Mouse (Mus musculus) erythroid progenitor cell, adult 5-6 weeks (primary cell): ENCODE measurements around the gene Sapcd2. TPM values are rescaled to one million over a fixed set of nuclear protein-coding genes. Genes with fewer than 3 reads are reported as not detected.

ENCODE experiments used
- ATAC-seq: replicated peaks from 2 replicates; pipeline ENCODE4 v1.8.0; 2016; ENCODE audit warnings: moderate number of reproducible peaks, mild to moderate bottlenecking, moderate TSS enrichment, inconsistent platforms; ENCODE audit not compliant: poor library complexity, low FRiP score, severe bottlenecking
- total RNA-seq, 2 experiments: library from RNA; stranded (forward) in 1 of 2; stranded (reverse) in 1 of 2; fragments of 150-400 nt in 1 of 2; fragments of 186-747, 209-891 nt in 1 of 2; gene quantifications; 2 replicates each; pipeline versions ENCODE4 v1.2.3 to v1.2.4; 2015 to 2017; ENCODE audit warnings: low replicate concordance in 2 of 2

The Sapcd2 gene
- total RNA-seq, 2 experiments from 2014 or later, result 5.9 to 9.6 TPM

DNA sequence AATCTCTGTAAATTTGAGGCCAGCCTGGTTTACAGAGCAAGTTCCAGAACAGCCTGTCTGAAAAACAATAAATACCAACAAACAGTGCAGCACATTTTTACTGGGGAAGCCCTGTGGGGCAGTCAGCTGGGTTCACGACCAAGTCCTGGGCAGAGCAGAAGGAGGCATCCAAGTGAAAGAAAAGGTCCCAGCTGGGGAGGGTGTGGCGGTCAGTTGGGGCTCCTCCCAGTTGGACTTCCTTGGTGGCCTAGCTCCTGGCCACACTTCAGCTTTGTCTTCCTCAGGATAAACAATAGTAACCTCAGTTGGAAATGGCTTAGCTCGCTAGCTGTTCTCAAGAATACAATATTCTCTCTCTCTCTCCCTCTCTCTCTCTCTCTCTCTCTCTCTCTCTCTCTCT is 45.3 kb downstream of the Sapcd2 start:
- ATAC-seq, result no peak

DNA sequence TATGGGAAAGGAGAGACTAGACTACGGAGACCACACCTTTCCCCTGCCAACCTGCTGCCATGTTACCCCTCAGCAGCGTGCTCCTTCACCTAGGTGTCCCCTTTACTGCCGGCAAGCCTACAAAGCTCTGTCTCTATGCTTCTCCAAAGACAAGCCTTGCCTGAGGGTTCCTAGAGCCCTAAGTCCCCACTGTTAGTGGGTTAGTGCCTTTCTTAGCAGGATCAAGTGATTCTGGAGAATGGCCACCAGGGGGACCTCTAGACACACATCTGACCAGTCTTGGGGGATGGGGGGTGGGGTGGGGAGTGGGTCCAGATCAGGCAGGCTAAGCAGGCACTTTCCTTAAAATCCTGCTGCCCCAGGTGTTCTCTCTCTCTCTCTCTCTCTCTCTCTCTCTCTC is 49.8 kb downstream of the Sapcd2 start:
- no peak for ATAC-seq

DNA sequence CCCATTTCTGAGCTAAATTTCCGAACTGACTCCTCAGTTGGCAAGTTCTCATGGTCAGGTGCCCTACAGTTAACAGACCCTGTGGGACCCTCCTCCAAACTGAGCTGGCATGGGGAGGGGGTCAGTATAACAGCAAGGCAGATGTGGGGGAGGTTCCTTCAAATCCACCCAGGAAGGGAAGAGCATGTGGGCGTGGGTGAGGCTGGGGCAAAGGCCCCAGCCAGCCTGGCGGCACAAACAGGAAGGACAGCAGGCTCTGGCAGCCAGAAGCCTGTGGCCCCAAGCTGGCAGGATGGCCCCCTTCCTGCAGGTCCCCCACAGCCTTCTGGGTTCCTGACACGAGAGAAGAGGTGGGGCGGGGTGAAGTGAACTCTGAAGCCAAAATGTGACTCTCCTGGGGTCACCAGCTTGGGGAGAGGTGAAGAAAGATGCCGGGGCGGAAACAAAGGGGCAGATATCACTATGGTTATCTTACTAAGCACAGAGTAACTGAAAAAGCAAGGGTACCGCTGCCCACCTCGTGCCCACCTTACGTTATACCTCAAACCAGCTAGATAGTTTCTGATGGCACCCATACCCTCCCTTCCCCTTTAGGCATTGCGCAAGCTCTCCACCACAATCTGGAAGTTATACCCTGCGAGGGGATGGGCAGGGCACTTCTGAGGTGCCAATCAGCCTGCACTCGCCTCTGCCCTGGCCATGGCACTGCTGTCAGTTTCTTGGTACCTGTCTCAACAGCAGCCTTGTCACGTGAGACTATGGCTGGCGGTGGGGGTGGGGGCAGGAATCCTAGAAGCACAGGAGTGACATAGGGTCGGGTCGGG is 50.7 kb downstream of the Sapcd2 start, which contains the start of gene Fut7:
TSS of gene Fut7 (plus strand) at position 681 of the 824 bp plus-strand sequence.
- no peak for ATAC-seq

DNA sequence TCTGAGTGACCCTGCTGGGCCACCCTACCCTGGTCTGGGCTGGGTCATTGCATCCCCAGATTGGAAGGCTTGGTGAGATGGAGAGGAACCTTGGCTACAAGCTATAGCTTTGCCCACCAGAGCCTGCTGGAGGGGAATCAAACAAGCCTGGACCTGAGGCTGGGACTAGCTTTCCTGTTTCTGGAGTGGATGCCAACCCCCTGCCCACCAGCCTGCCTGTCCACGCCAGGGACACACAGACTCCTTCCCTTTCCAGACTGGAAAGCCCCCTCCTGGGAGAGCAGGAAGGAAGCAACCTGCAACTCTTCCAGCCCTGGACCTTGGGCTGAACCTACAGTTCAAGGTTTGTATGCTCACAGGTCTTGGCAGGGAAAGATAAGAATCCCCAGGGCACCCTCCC is 51.5 kb downstream of the Sapcd2 start:
- ATAC-seq, result no peak

DNA sequence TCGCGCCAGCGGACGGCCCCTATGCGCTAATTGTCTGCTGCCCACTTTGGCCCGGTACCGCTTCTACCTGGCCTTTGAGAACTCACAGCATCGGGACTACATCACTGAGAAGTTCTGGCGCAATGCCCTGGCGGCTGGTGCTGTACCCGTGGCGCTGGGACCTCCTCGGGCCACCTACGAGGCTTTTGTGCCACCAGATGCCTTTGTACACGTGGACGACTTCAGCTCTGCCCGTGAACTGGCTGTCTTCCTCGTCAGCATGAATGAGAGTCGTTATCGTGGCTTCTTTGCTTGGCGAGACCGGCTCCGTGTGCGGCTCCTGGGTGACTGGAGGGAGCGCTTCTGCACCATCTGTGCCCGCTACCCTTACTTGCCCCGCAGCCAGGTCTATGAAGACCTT is 53.4 kb downstream of the Sapcd2 start:
- ATAC-seq, result no peak

DNA sequence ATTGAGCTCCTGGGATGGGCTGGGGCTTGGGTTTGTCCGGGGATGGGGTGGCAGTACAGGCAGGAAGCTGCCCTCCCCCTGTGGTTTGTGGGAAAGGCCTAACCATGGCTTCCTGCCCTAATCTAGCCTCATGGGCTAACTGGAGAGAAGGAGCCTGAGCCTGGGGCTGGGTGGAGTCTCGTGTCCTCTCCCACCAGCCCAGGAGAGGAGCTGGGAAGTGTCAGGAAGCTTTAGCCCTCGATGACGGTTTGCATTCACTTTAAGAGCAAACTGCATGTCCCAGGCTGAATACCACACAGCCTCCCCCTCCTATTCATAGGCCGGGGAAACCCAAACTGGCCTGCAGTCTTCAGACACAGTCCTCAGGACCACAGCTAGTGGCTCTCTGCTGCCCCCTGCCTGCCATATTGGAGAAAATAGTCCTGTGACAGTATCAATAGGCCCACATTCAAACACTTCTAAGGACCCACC is 54.6 kb downstream of the Sapcd2 start:
- ATAC-seq, result 0 out of 2 replicates have a peak, but pooled peaks have one; percentile 44

DNA sequence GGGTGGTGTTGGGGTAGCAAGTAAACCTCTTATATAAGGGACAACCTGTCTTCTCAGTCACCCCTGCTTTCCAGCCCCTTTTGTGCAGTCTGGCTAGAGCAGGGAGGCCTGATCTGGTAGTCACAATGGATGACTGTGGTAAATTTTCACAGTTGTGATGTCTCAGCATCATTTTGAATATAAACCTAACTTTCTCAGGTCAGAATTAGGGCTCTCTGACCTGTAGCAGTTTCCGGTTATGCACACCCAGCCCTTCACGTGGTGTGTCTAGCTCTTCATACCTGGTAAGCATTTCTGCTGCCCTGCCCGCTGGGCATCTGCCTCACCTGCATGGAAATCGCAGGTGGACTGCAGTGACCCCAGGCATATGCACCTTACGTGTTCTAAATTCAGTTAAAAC is 55.1 kb downstream of the Sapcd2 start:
- no peak for ATAC-seq

Other genes with a start within 250 kb of the Sapcd2 start
Only the 30 nearest of the 39 such genes appear.
- 13.0 and 34.4 TPM in 2 replicates for gene Nelfb, start 160.8 kb upstream of the Sapcd2 start, total RNA-seq (2015; ENCODE audit: low replicate concordance)
- gene Nelfb, start 160.8 kb upstream of the Sapcd2 start, total RNA-seq (2017; ENCODE audit: low replicate concordance), result 15.2 and 29.9 TPM in 2 replicates
- gene Stpg3, start 157.7 kb upstream of the Sapcd2 start, total RNA-seq (2015; ENCODE audit: low replicate concordance), result not detected in 2 replicates
- not detected in 2 replicates for gene Stpg3, start 157.7 kb upstream of the Sapcd2 start, total RNA-seq (2017; ENCODE audit: low replicate concordance)
- not detected in 2 replicates for gene Fam166a, start 153.6 kb upstream of the Sapcd2 start, total RNA-seq (2015; ENCODE audit: low replicate concordance)
- not detected in 2 replicates for gene Fam166a, start 153.6 kb upstream of the Sapcd2 start, total RNA-seq (2017; ENCODE audit: low replicate concordance)
- gene Tubb4b, start 147.6 kb upstream of the Sapcd2 start, total RNA-seq (2015; ENCODE audit: low replicate concordance), result 940 and 950 TPM in 2 replicates
- gene Tubb4b, start 147.6 kb upstream of the Sapcd2 start, total RNA-seq (2017; ENCODE audit: low replicate concordance), result 826 and 920 TPM in 2 replicates
- not detected in 2 replicates for gene Slc34a3, start 138.0 kb upstream of the Sapcd2 start, total RNA-seq (2015; ENCODE audit: low replicate concordance)
- not detected in 2 replicates for gene Slc34a3, start 138.0 kb upstream of the Sapcd2 start, total RNA-seq (2017; ENCODE audit: low replicate concordance)
- not detected in 2 replicates for gene Rnf224, start 135.5 kb upstream of the Sapcd2 start, total RNA-seq (2015; ENCODE audit: low replicate concordance)
- not detected in 2 replicates for gene Rnf224, start 135.5 kb upstream of the Sapcd2 start, total RNA-seq (2017; ENCODE audit: low replicate concordance)
- gene Rnf208, start 130.1 kb upstream of the Sapcd2 start, total RNA-seq (2015; ENCODE audit: low replicate concordance), result not detected in 2 replicates
- not detected in 2 replicates for gene Rnf208, start 130.1 kb upstream of the Sapcd2 start, total RNA-seq (2017; ENCODE audit: low replicate concordance)
- not detected in 2 replicates for gene Cysrt1, start 129.9 kb upstream of the Sapcd2 start, total RNA-seq (2015; ENCODE audit: low replicate concordance)
- not detected in 2 replicates for gene Cysrt1, start 129.9 kb upstream of the Sapcd2 start, total RNA-seq (2017; ENCODE audit: low replicate concordance)
- 4.0 and 4.6 TPM in 2 replicates for gene AL732309.1, start 125.5 kb upstream of the Sapcd2 start, total RNA-seq (2015; ENCODE audit: low replicate concordance)
- not detected in 2 replicates for gene AL732309.1, start 125.5 kb upstream of the Sapcd2 start, total RNA-seq (2017; ENCODE audit: low replicate concordance)
- gene Tmem203, start 116.9 kb upstream of the Sapcd2 start, total RNA-seq (2015; ENCODE audit: low replicate concordance), result 11.9 and 18.9 TPM in 2 replicates
- 1.8 and 8.5 TPM in 2 replicates for gene Tmem203, start 116.9 kb upstream of the Sapcd2 start, total RNA-seq (2017; ENCODE audit: low replicate concordance)
- 1.1 TPM in 1 of 2 replicates, not detected in the other for gene Tprn, start 109.7 kb upstream of the Sapcd2 start, total RNA-seq (2015; ENCODE audit: low replicate concordance)
- gene Tprn, start 109.7 kb upstream of the Sapcd2 start, total RNA-seq (2017; ENCODE audit: low replicate concordance), result 1.0 and 2.2 TPM in 2 replicates
- 114 and 128 TPM in 2 replicates for gene Ssna1, start 99.9 kb upstream of the Sapcd2 start, total RNA-seq (2015; ENCODE audit: low replicate concordance)
- gene Ssna1, start 99.9 kb upstream of the Sapcd2 start, total RNA-seq (2017; ENCODE audit: low replicate concordance), result 46.2 and 81.0 TPM in 2 replicates
- 34.6 and 55.8 TPM in 2 replicates for gene Anapc2, start 99.8 kb upstream of the Sapcd2 start, total RNA-seq (2015; ENCODE audit: low replicate concordance)
- 29.7 and 40.0 TPM in 2 replicates for gene Anapc2, start 99.8 kb upstream of the Sapcd2 start, total RNA-seq (2017; ENCODE audit: low replicate concordance)
- not detected in 2 replicates for gene Tmem210, start 84.2 kb upstream of the Sapcd2 start, total RNA-seq (2015; ENCODE audit: low replicate concordance)
- not detected in 2 replicates for gene Tmem210, start 84.2 kb upstream of the Sapcd2 start, total RNA-seq (2017; ENCODE audit: low replicate concordance)
- gene Lrrc26, start 82.4 kb upstream of the Sapcd2 start, total RNA-seq (2015; ENCODE audit: low replicate concordance), result not detected in 2 replicates
- not detected in 2 replicates for gene Lrrc26, start 82.4 kb upstream of the Sapcd2 start, total RNA-seq (2017; ENCODE audit: low replicate concordance)
- not detected in 2 replicates for gene Grin1, start 53.1 kb upstream of the Sapcd2 start, total RNA-seq (2015; ENCODE audit: low replicate concordance)
- not detected in 2 replicates for gene Grin1, start 53.1 kb upstream of the Sapcd2 start, total RNA-seq (2017; ENCODE audit: low replicate concordance)
- 20.9 and 40.2 TPM in 2 replicates for gene Man1b1, start 40.0 kb upstream of the Sapcd2 start, total RNA-seq (2015; ENCODE audit: low replicate concordance)
- 34.1 and 51.6 TPM in 2 replicates for gene Man1b1, start 40.0 kb upstream of the Sapcd2 start, total RNA-seq (2017; ENCODE audit: low replicate concordance)
- 4.7 TPM in 1 of 2 replicates, not detected in the other for gene Dpp7, start 16.0 kb upstream of the Sapcd2 start, total RNA-seq (2015; ENCODE audit: low replicate concordance)
- gene Dpp7, start 16.0 kb upstream of the Sapcd2 start, total RNA-seq (2017; ENCODE audit: low replicate concordance), result 0.68 and 6.2 TPM in 2 replicates
- 8.8 and 13.3 TPM in 2 replicates for gene Uap1l1, start 6.6 kb upstream of the Sapcd2 start, total RNA-seq (2015; ENCODE audit: low replicate concordance)
- 0.30 and 2.7 TPM in 2 replicates for gene Uap1l1, start 6.6 kb upstream of the Sapcd2 start, total RNA-seq (2017; ENCODE audit: low replicate concordance)
- not detected in 2 replicates for gene Entpd2, start 23.6 kb downstream of the Sapcd2 start, total RNA-seq (2015; ENCODE audit: low replicate concordance)
- not detected in 2 replicates for gene Entpd2, start 23.6 kb downstream of the Sapcd2 start, total RNA-seq (2017; ENCODE audit: low replicate concordance)
- gene Npdc1, start 27.0 kb downstream of the Sapcd2 start, total RNA-seq (2015; ENCODE audit: low replicate concordance), result not detected in 2 replicates
- gene Npdc1, start 27.0 kb downstream of the Sapcd2 start, total RNA-seq (2017; ENCODE audit: low replicate concordance), result not detected in 2 replicates
- 4.3 TPM in 1 of 2 replicates, not detected in the other for gene Fut7, start 50.9 kb downstream of the Sapcd2 start, total RNA-seq (2015; ENCODE audit: low replicate concordance)
- 0.77 TPM in 1 of 2 replicates, not detected in the other for gene Fut7, start 50.9 kb downstream of the Sapcd2 start, total RNA-seq (2017; ENCODE audit: low replicate concordance)
- 5.0 and 5.8 TPM in 2 replicates for gene Abca2, start 56.4 kb downstream of the Sapcd2 start, total RNA-seq (2015; ENCODE audit: low replicate concordance)
- gene Abca2, start 56.4 kb downstream of the Sapcd2 start, total RNA-seq (2017; ENCODE audit: low replicate concordance), result 1.3 and 2.4 TPM in 2 replicates
- gene Clic3, start 84.5 kb downstream of the Sapcd2 start, total RNA-seq (2015; ENCODE audit: low replicate concordance), result not detected in 2 replicates
- not detected in 2 replicates for gene Clic3, start 84.5 kb downstream of the Sapcd2 start, total RNA-seq (2017; ENCODE audit: low replicate concordance)
- 17.6 and 24.5 TPM in 2 replicates for gene Paxx, start 88.8 kb downstream of the Sapcd2 start, total RNA-seq (2015; ENCODE audit: low replicate concordance)
- 5.3 TPM in 1 of 2 replicates, not detected in the other for gene Paxx, start 88.8 kb downstream of the Sapcd2 start, total RNA-seq (2017; ENCODE audit: low replicate concordance)
- not detected in 2 replicates for gene Ptgds, start 97.7 kb downstream of the Sapcd2 start, total RNA-seq (2015; ENCODE audit: low replicate concordance)
- not detected in 2 replicates for gene Ptgds, start 97.7 kb downstream of the Sapcd2 start, total RNA-seq (2017; ENCODE audit: low replicate concordance)
- not detected in 2 replicates for gene Lcn12, start 121.6 kb downstream of the Sapcd2 start, total RNA-seq (2015; ENCODE audit: low replicate concordance)
- gene Lcn12, start 121.6 kb downstream of the Sapcd2 start, total RNA-seq (2017; ENCODE audit: low replicate concordance), result not detected in 2 replicates
- gene Fbxw5, start 128.4 kb downstream of the Sapcd2 start, total RNA-seq (2015; ENCODE audit: low replicate concordance), result 10.1 and 13.0 TPM in 2 replicates
- 3.6 and 20.9 TPM in 2 replicates for gene Fbxw5, start 128.4 kb downstream of the Sapcd2 start, total RNA-seq (2017; ENCODE audit: low replicate concordance)
- not detected in 2 replicates for gene C8g, start 129.4 kb downstream of the Sapcd2 start, total RNA-seq (2015; ENCODE audit: low replicate concordance)
- 0.64 TPM in 1 of 2 replicates, not detected in the other for gene C8g, start 129.4 kb downstream of the Sapcd2 start, total RNA-seq (2017; ENCODE audit: low replicate concordance)
- 6.8 and 10.5 TPM in 2 replicates for gene Traf2, start 174.6 kb downstream of the Sapcd2 start, total RNA-seq (2015; ENCODE audit: low replicate concordance)
- 5.0 and 17.6 TPM in 2 replicates for gene Traf2, start 174.6 kb downstream of the Sapcd2 start, total RNA-seq (2017; ENCODE audit: low replicate concordance)